Mouse (Mus musculus) heart, postnatal 0 days (tissue): ENCODE measurements around the gene Exoc4.

Experiments used
- CTCF ChIP-seq: IDR thresholded peaks from 2 replicates; pipeline ENCODE4 v1.5.1; 2016; ENCODE audit warnings: antibody characterized with exemption, control low read depth, low read depth
- EP300 ChIP-seq: IDR thresholded peaks from 2 replicates; pipeline ENCODE4 v1.6.1; 2016; ENCODE audit warnings: antibody characterized with exemption, low read depth

DNA sequence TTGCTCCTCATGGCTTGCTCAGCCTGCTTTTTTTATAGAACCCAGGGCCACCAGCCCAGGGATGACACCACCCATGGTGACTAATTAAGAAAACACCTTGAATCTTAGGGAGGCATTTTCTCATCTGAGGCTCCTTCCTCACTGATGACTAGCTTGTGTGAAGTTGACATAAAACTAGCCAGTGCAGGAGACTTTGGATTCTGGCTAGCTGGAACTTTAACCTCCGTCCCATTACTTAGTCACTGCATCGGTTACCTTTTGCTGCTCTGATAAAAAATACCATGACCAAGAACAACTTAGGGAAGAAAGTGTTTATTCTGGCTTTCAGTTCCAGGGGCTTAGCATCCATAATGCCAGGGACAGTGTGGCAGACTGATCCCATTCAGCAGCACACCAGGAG is 711.9 kb downstream of the Exoc4 start:
- TF ChIP-seq EP300 (no peak), CTCF (no peak)
